Mouse (Mus musculus): ENCODE data around the gene Slain2. TPM values are rescaled to one million over a fixed set of nuclear protein-coding genes. Genes with fewer than 3 reads are reported as not detected.

Gene Slain2
- 14.0 and 16.4 TPM in 2 replicates for polyA plus RNA-seq (2015; fragmentation: Nextera tagmentation; extraction: Ambion mirVana)

DNA sequence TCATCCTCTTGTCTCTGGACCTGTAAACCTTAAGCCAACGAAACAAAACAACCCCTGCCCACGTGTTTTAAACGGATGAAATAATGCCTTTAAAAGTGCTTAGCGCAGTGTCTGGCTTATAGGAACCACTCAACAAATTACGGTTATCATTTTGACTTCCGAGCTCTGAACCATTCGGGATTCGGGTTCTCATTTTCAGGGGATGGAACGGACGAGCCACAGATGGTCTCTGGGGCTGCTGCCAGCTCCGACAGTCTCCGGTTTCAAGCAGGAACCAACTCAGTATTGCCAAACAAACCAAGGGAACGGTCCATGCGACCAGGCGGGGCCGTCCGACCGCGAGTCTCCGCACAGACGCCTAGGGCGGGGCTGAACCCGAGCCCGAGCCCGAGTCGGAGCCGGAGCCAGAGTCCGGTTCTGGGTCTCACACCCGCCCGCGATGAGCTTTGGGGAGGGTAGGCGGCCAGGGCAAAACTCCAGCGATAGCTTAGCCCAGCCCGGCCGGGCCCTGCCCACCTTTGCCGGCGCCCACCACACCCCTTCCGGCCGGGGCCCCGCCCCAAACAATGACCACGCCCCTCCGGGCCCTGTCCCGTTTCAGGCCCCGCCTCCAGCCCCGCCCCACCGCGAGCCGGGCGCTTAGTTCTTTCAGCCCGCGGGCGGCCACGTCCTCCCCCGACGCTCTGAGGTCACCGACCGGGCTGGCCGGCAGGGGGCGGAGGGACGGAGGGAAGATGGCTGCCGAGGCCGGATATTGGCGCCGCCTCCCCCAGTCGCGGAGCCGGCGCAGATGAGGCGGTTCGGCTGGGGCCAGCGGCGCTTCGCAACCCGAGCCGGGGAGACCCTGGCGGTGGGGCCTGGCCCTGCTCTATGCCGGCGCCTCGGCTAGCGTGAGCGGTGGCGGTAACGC lies at the start of gene Slain2:
Gene Slain2, plus strand, starts transcription at position 657 of the 910 bp plus-strand sequence.
- peak; percentile 94 for ATAC-seq (ENCODE audit: insufficient number of reproducible peaks, low FRiP score, low TSS enrichment, low read depth)
- Histone ChIP-seq H3K4me3 (peak within 1 kb of the TSS; percentile 68), H3K27ac (peak within 1 kb of the TSS; percentile 98), H3K9me3 (no peaks in the 10 kb centered on the region), H3K4me1 (peaks cover 25% of the 10 kb centered on the region), H3K27me3 (no peaks in the 10 kb centered on the region), H3K36me3 (no peaks in the 10 kb centered on the region), H3K9ac (peak within 1 kb of the TSS; percentile 90), H3K4me2 (peak within 1 kb of the TSS; percentile 66)
- WGBS = under 1% methylated on average over 83 of the region's 83 CpGs

DNA sequence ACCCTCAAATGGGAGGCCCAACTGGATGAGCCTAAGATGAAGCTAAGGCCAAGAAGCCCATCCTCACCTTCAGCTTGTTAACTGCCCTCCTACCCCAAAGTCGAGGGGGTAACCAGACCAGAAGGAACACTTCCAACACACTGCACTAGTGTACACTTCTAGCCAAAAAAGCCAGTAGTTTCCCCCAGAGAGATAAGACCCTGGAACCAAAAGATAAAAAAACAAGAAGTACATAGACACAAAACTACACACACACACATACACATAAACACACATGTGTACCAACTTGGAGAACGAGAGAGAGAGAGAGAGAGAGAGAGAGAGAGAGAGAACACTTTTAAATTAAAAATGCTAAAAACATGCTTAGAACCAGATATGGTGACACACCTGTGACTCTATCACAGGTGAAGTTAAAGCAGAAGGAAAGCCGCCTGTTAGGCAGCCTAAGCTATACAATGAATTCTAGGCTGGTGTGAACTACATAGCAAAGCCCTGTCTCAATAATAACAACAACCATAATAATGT lies 49.4 kb upstream of the Slain2 start:
- Histone ChIP-seq H3K4me2 (no peak overlapping the region), H3K36me3 (no peaks in the 10 kb centered on the region), H3K9me3 (no peaks in the 10 kb centered on the region), H3K27me3 (peaks cover 9% of the 10 kb centered on the region; the same call in 1 of the 2 replicates), H3K4me3 (no peak overlapping the region), H3K9ac (no peak overlapping the region), H3K27ac (no peak overlapping the region), H3K4me1 (peaks cover 16% of the 10 kb centered on the region)
- no peak for ATAC-seq (ENCODE audit: insufficient number of reproducible peaks, low FRiP score, low TSS enrichment, low read depth)
- whole genome bisulfite sequencing = 72% methylated on average over 3 of the region's 3 CpGs

DNA sequence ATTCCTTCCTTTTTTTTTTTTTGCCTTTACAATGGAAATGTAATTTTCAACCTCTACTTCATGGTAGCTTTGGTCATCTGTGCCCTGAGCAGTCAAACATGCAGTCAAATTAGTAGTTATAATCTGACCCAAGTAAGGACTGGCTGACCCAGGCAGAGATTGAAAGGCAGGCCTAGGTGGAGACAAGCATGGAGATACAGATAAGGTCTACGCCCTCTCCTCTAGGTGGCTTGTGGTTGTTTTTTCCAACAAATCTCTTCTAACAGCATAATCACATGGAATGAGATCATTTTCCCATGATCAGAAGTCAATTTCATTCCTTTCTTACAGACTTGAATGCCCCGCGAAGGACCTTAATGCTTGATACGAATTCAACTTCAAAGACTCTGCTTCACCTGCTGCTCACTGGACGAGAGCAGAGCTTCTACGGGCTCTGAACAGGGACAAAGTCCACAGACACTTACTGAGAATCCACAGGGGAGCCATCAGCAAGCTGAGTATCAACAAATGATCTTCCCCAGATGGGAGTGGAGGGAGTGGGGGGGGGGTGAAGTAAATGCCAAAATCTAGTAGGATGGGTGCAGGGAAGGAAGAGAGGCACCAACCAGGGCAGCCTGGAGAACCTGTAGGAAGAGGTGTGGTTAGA lies 47.7 kb upstream of the Slain2 start:
- ATAC-seq (ENCODE audit: insufficient number of reproducible peaks, low FRiP score, low TSS enrichment, low read depth) = no peak
- no peaks in the 10 kb centered on the region for H3K9me3 ChIP-seq
- H3K27me3 ChIP-seq = peaks cover 9% of the 10 kb centered on the region; the same call in 1 of the 2 replicates
- no peak overlapping the region for H3K4me2 ChIP-seq
- no peaks in the 10 kb centered on the region for H3K36me3 ChIP-seq
- H3K4me3 ChIP-seq = no peak overlapping the region
- WGBS = 64% methylated on average over 6 of the region's 6 CpGs
- H3K9ac ChIP-seq = no peak overlapping the region
- peaks cover 16% of the 10 kb centered on the region for H3K4me1 ChIP-seq
- no peak overlapping the region for H3K27ac ChIP-seq

DNA sequence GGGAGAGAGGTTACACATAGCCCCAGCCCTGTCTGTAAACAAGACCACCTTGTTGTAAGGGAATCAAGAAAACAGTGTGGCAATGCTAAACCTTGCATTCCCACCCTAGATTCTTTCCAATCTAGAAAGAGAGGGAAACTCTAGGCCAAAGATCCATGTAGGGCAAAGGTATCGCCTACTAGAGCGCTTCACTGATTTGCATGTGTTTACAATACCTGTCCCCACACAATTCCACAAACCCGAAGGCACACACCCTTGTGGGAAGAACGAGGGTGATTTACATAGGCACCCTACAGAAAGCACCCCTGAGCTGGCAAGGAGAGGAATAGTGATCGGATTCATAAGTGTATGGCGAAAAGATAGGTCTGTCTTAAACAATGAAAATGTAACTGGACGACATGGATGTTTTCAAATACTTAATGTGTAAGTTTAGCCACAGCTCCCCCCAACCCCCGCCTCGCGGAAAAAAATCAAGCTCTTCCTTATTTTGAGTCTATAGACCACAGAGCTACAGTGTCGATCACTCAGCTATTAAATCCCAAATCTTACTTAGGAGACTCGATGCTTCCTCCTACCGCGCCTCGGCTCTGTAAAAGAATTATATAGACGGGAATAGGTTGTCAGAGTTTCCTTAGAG lies 47.0 kb upstream of the Slain2 start:
- WGBS = 24% methylated on average over 16 of the region's 16 CpGs
- H3K4me3 ChIP-seq = peak overlapping the region; percentile 61
- H3K4me1 ChIP-seq = peaks cover 16% of the 10 kb centered on the region
- peak overlapping the region; percentile 95 for H3K4me2 ChIP-seq
- no peaks in the 10 kb centered on the region for H3K9me3 ChIP-seq
- H3K27ac ChIP-seq = no peak overlapping the region
- H3K27me3 ChIP-seq = peaks cover 9% of the 10 kb centered on the region; the same call in 1 of the 2 replicates
- H3K9ac ChIP-seq = no peak overlapping the region
- no peak for ATAC-seq (ENCODE audit: insufficient number of reproducible peaks, low FRiP score, low TSS enrichment, low read depth)
- no peaks in the 10 kb centered on the region for H3K36me3 ChIP-seq

DNA sequence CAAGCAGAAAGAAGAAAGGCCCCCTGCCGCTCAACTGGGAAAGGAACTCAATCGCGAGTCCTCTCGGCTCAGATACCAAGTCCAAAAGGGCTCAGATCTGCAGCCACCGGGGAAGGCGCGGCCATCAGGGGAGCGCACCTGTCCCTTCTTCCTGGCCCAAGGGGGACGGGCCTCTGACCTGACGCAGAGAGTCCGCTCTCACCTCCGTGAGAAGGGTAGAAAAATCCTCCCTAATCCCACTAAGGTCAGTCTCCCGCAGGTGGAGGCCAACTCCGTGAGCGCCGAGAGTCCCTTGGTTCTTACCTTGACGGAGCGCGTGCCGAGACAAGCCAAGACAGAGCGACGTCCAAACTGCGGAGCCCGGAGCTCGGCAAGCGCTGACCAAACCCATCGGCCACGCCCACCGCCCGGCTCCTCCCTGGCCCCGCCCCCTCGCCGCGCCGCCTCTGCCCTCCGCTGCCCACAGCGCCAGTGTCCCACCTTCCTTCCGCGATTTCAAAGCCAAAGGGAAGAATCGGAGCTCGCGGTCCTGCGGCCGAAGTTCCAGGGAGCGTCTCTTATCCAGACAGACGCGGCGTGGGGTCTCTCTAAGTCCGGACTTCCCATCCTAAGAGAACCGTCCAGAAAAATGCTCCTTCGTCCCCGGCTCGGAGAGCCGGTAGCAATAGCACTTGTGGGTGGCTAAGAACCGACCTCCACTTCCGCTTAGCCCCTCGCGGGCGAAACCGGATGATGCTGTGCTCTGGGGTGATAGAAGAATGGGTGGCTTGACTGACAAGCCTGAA lies 45.8 kb upstream of the Slain2 start, which contains the start of gene Tec:
Gene Tec, minus strand, starts transcription at position 393 of the 785 bp plus-strand sequence.
- under 1% methylated on average over 60 of the region's 60 CpGs for WGBS
- H3K27ac ChIP-seq = 0 out of 2 replicates have a peak within 1 kb of the TSS, but pooled peaks have one; percentile 43
- H3K4me2 ChIP-seq = peak within 1 kb of the TSS; percentile 95
- H3K4me1 ChIP-seq = peaks cover 16% of the 10 kb centered on the region
- H3K27me3 ChIP-seq = peaks cover 12% of the 10 kb centered on the region; the same call in 1 of the 2 replicates
- peak within 1 kb of the TSS; percentile 61 for H3K4me3 ChIP-seq
- H3K9me3 ChIP-seq = no peaks in the 10 kb centered on the region
- H3K36me3 ChIP-seq = no peaks in the 10 kb centered on the region
- peak; percentile 83 for ATAC-seq (ENCODE audit: insufficient number of reproducible peaks, low FRiP score, low TSS enrichment, low read depth)
- peak within 1 kb of the TSS; percentile 47 for H3K9ac ChIP-seq

DNA sequence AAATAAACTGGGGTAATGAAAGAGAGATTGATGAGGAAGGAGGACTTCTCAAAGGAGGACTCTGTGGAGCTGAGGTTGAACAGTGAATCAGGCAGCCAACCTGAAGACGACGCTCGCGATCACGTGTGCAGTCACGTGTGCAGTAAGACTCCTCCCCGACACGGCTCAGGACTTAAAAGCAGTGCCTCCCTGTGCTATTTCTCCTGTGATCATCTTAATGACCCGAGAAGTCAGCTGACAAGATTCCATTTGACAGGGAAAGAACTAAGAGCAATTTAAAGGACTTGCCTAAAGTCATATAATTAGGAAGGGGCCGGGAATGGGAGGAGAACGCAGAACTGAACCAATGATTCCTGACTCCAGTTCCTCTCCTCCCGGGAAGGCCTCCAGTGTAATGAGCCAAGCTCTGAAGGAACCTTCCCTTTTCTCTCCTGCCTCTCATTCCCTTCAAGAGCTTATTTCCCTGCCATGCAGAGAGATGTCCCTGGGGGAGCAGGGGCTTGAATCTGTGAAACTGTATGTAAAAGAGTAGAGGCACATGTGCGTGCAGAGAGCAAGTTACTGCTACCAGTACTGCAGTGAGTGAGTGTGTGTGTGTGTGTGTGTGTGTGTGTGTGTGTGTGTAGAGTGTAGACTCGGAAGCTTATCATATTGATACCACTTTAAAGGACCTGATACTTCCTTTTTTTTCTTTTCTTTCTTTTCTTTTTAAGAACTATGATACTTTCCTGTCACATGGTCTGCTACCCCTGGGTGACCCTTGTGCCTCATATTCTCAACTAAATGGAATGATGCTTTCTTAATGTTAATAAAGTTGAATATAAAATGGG lies 44.1 kb upstream of the Slain2 start:
- no peaks in the 10 kb centered on the region for H3K36me3 ChIP-seq
- WGBS = 60% methylated on average over 14 of the region's 14 CpGs
- no peaks in the 10 kb centered on the region for H3K9me3 ChIP-seq
- no peak overlapping the region for H3K4me2 ChIP-seq
- no peak for ATAC-seq (ENCODE audit: insufficient number of reproducible peaks, low FRiP score, low TSS enrichment, low read depth)
- no peak overlapping the region for H3K27ac ChIP-seq
- peaks cover 16% of the 10 kb centered on the region for H3K4me1 ChIP-seq
- H3K9ac ChIP-seq = no peak overlapping the region
- H3K27me3 ChIP-seq = peaks cover 16% of the 10 kb centered on the region; the same call in 1 of the 2 replicates
- H3K4me3 ChIP-seq = no peak overlapping the region

DNA sequence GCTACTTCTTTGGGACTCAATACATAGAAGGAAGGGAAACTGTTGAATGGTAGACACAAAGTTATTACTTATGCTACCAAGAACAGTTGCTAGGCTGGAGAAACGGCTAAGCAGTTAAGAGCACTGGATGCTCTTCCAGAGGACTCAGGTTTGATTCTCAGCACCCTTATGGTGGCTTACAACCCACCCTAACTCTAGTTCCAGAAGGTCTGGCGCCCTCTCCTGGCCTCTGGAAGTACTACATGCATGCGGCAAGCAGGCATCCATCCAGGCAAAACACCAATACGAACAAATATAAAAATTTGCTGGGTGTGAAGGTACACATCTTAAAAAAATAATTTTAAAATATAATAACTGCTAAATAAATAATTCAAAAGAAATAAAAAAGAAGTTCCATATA lies 43.0 kb upstream of the Slain2 start:
- Histone ChIP-seq H3K27ac (no peak overlapping the region), H3K4me1 (peaks cover 18% of the 10 kb centered on the region), H3K9me3 (no peaks in the 10 kb centered on the region), H3K27me3 (peaks cover 19% of the 10 kb centered on the region; the same call in 1 of the 2 replicates), H3K4me2 (no peak overlapping the region), H3K4me3 (no peak overlapping the region), H3K9ac (no peak overlapping the region), H3K36me3 (no peaks in the 10 kb centered on the region)
- WGBS = 78% methylated on average over 4 of the region's 4 CpGs
- no peak for ATAC-seq (ENCODE audit: insufficient number of reproducible peaks, low FRiP score, low TSS enrichment, low read depth)

DNA sequence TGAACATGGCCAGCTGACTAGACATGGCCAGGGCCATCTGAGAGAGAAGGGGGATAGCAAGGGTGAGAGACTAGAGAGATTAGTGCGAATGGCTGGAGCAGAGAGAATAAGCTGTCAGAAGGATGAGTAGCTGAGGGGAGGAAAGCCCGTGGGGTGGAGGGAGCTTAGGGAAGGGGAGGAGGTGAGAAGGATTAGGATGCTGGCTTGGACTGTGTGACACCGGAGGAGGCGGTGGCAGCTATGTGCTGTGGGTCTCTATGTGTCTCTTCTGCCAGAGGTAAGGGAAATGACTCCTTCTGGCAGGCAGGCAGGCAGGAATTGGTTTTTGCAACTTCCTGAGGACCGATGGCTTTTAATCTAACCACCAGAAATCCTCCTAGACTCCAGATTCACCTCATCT lies 34.4 kb upstream of the Slain2 start:
- H3K4me3 ChIP-seq = no peak overlapping the region
- H3K9me3 ChIP-seq = no peaks in the 10 kb centered on the region
- WGBS = 35% methylated on average over 5 of the region's 5 CpGs
- H3K27ac ChIP-seq = no peak overlapping the region
- no peak overlapping the region for H3K4me2 ChIP-seq
- H3K36me3 ChIP-seq = no peaks in the 10 kb centered on the region
- no peak overlapping the region for H3K9ac ChIP-seq
- H3K27me3 ChIP-seq = 0 out of 2 replicates have a peak, but pooled peaks cover 4% of the 10 kb centered on the region
- H3K4me1 ChIP-seq = peaks cover 6% of the 10 kb centered on the region; the same call in 1 of the 2 replicates
- ATAC-seq (ENCODE audit: insufficient number of reproducible peaks, low FRiP score, low TSS enrichment, low read depth) = no peak

DNA sequence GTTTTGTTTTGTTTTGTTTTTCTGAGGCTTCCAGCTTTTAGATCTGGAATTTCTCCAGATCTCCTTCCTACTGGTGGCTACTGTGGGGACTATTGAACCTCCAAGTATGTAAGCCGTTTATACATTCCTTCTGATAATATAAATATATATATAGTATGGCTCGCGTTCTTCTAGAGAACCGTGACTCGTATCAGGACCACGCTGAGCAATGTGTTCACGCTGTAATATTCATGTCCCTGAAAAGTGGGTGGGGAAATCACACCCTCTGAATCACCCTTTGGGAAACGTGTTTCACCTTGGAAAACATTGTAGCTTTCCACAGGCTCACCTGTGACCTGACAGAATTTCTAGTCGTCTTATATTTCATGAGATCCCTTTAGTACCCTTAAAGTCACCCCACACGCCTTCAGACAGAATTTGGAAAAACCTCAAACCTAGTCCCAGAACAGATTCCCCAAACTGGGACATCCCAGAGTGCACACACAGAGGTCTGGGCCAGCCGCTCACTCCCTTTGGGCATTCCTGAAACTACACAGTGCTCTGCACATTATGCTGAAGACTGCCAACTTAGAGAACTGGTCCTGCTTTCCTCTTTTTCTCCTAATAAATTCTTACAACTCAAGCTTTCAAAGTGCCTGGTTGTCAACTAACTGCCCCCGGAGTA lies 32.2 kb upstream of the Slain2 start:
- no peaks in the 10 kb centered on the region for H3K27me3 ChIP-seq
- no peak for ATAC-seq (ENCODE audit: insufficient number of reproducible peaks, low FRiP score, low TSS enrichment, low read depth)
- 61% methylated on average over 12 of the region's 12 CpGs for WGBS

DNA sequence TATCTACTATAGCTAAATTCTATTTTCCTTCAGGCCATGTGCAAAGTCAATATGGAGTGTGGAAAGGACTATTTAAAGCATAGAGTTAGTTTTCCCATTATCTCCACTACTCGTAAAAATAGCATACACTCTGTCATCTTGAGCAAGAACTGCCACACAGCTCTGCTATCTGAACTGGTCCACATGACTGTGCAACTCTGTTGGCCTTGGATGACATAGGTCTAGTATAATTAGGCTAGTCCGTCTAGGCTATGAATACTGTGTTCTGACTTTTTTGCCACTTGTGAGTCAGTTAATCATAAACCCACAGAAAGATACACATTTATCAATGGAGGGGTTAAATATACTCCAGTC lies 31.7 kb upstream of the Slain2 start:
- no peaks in the 10 kb centered on the region for H3K4me1 ChIP-seq
- no peaks in the 10 kb centered on the region for H3K36me3 ChIP-seq
- no peak overlapping the region for H3K4me2 ChIP-seq
- no peak overlapping the region for H3K9ac ChIP-seq
- H3K4me3 ChIP-seq = no peak overlapping the region
- H3K27ac ChIP-seq = no peak overlapping the region
- no peak for ATAC-seq (ENCODE audit: insufficient number of reproducible peaks, low FRiP score, low TSS enrichment, low read depth)
- no peaks in the 10 kb centered on the region for H3K9me3 ChIP-seq
- H3K27me3 ChIP-seq = no peaks in the 10 kb centered on the region
- 65% methylated on average over 2 of the region's 2 CpGs for WGBS

More for the DNA sequence above, 32.2 kb upstream of the Slain2 start:
- no peak overlapping the region for H3K27ac ChIP-seq
- no peaks in the 10 kb centered on the region for H3K4me1 ChIP-seq
- H3K4me3 ChIP-seq = no peak overlapping the region
- H3K36me3 ChIP-seq = no peaks in the 10 kb centered on the region
- H3K9me3 ChIP-seq = no peaks in the 10 kb centered on the region
- H3K4me2 ChIP-seq = no peak overlapping the region
- H3K9ac ChIP-seq = no peak overlapping the region
